Mouse (Mus musculus): ENCODE results near the gene Mrgprb4. TPM values are rescaled to one million over a fixed set of nuclear protein-coding genes. Genes with fewer than 3 reads are reported as not detected.

Mrgprb4 gene
- not detected in 2 replicates for polyA plus RNA-seq (2014; fragmentation: Nextera tagmentation; extraction: Ambion mirVana)

DNA sequence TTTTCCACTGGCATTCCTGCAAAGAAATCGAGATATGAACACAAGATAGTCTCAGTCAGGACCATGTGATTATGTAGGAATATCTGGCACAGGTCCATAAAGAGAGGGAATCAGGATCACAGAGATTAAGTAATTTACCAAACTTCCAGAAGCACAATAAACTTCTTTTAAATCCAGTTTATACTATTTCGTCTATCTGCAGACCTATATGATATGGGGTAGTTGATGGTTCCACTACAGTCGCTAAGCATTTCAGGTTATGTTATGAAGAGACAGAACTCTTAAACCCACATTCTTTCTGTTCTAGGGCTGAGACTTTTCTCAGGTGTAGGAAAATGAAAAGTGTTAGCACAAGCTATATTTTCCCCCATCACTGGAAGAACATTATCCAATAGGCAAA, at the start of gene Mrgprb4:
Gene Mrgprb4 (minus strand): TSS at position 101 of the 400 bp plus-strand sequence.
- Histone ChIP-seq H3K4me2 (ENCODE audit: low read length) (no peak within 1 kb of the TSS), H3K9ac (ENCODE audit: low read length) (no peak within 1 kb of the TSS), H3K4me3 (ENCODE audit: control insufficient read depth in 1 of 2, insufficient read depth in 1 of 2, low read depth in 1 of 2, low read length in 2 of 2) (no peak within 1 kb of the TSS), H3K4me1 (ENCODE audit: control insufficient read depth in 2 of 2, insufficient read depth in 2 of 2, low read length in 2 of 2) (no peaks in the 10 kb centered on the region), H3K27ac (replicated peaks in 1 of 2; ENCODE audit: control insufficient read depth in 1 of 2, insufficient read depth in 1 of 2, low read depth in 2 of 2, low read length in 2 of 2) (no peak within 1 kb of the TSS), H3K9me3 (ENCODE audit: control insufficient read depth, low read length) (no peaks in the 10 kb centered on the region; the same call in 1 of the 2 replicates), H3K36me3 (ENCODE audit: control insufficient read depth, insufficient read depth, low read length) (no peaks in the 10 kb centered on the region), H3K27me3 (ENCODE audit: control insufficient read depth, insufficient read depth, low read length) (no peaks in the 10 kb centered on the region)
- no peak for ATAC-seq (ENCODE audit: insufficient number of reproducible peaks, insufficient read depth, low FRiP score, low read depth)
- 83% methylated on average over 3 of the region's 3 CpGs for WGBS

- Histone ChIP-seq H3K9ac (ENCODE audit: low read length) (no peak overlapping the region), H3K27me3 (ENCODE audit: control insufficient read depth, insufficient read depth, low read length) (no peaks in the 10 kb centered on the region), H3K4me3 (ENCODE audit: control insufficient read depth in 1 of 2, insufficient read depth in 1 of 2, low read depth in 1 of 2, low read length in 2 of 2) (no peak overlapping the region), H3K4me2 (ENCODE audit: low read length) (no peak overlapping the region), H3K36me3 (ENCODE audit: control insufficient read depth, insufficient read depth, low read length) (no peaks in the 10 kb centered on the region), H3K9me3 (ENCODE audit: control insufficient read depth, low read length) (0 out of 2 replicates have a peak, but pooled peaks cover 3% of the 10 kb centered on the region), H3K4me1 (ENCODE audit: control insufficient read depth in 2 of 2, insufficient read depth in 2 of 2, low read length in 2 of 2) (no peaks in the 10 kb centered on the region), H3K27ac (replicated peaks in 1 of 2; ENCODE audit: control insufficient read depth in 1 of 2, insufficient read depth in 1 of 2, low read depth in 2 of 2, low read length in 2 of 2) (no peak overlapping the region)
- ATAC-seq (ENCODE audit: insufficient number of reproducible peaks, insufficient read depth, low FRiP score, low read depth), result no peak
Measured at GRCm38 (mm10) chr7:48226114-48226513, 27.0 kb upstream of the Mrgprb4 start.

DNA sequence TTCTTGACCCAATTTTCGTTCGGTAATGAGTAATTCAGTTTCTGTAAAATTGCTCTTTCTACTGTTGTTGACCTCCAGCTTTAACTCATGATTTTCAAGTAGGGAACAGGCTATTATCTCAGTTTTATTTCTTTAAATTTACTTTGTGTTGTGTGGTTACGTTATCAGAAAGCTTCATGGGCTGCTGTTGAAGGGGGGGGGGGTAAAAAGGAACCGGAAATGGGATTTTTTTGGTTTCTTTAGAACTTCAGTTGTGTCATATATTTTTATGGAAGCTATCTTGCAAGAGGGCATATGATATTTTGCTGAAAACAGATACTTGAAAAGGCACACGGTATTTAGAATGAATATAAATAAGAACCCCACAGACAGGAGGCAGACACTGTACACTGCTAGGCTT, 26.0 kb upstream of the Mrgprb4 start:
- Histone ChIP-seq H3K27ac (replicated peaks in 1 of 2; ENCODE audit: control insufficient read depth in 1 of 2, insufficient read depth in 1 of 2, low read depth in 2 of 2, low read length in 2 of 2) (no peak overlapping the region), H3K4me3 (ENCODE audit: control insufficient read depth in 1 of 2, insufficient read depth in 1 of 2, low read depth in 1 of 2, low read length in 2 of 2) (no peak overlapping the region), H3K9ac (ENCODE audit: low read length) (no peak overlapping the region), H3K4me2 (ENCODE audit: low read length) (no peak overlapping the region), H3K36me3 (ENCODE audit: control insufficient read depth, insufficient read depth, low read length) (no peaks in the 10 kb centered on the region), H3K9me3 (ENCODE audit: control insufficient read depth, low read length) (0 out of 2 replicates have a peak, but pooled peaks cover 3% of the 10 kb centered on the region), H3K27me3 (ENCODE audit: control insufficient read depth, insufficient read depth, low read length) (no peaks in the 10 kb centered on the region), H3K4me1 (ENCODE audit: control insufficient read depth in 2 of 2, insufficient read depth in 2 of 2, low read length in 2 of 2) (no peaks in the 10 kb centered on the region)
- no peak for ATAC-seq (ENCODE audit: insufficient number of reproducible peaks, insufficient read depth, low FRiP score, low read depth)
- WGBS, result 70% methylated on average over 5 of the region's 5 CpGs

- no peak within 1 kb of the TSS for H3K4me3 ChIP-seq (ENCODE audit: control insufficient read depth in 1 of 2, insufficient read depth in 1 of 2, low read depth in 1 of 2, low read length in 2 of 2)
- no peak within 1 kb of the TSS for H3K9ac ChIP-seq (ENCODE audit: low read length)
- H3K27me3 ChIP-seq (ENCODE audit: control insufficient read depth, insufficient read depth, low read length), result no peaks in the 10 kb centered on the region
- 67% methylated on average over 2 of the region's 2 CpGs for WGBS
- no peak within 1 kb of the TSS for H3K4me2 ChIP-seq (ENCODE audit: low read length)
- no peak for ATAC-seq (ENCODE audit: insufficient number of reproducible peaks, insufficient read depth, low FRiP score, low read depth)
- no peaks in the 10 kb centered on the region for H3K4me1 ChIP-seq (ENCODE audit: control insufficient read depth in 2 of 2, insufficient read depth in 2 of 2, low read length in 2 of 2)
- H3K36me3 ChIP-seq (ENCODE audit: control insufficient read depth, insufficient read depth, low read length), result no peaks in the 10 kb centered on the region
- no peak within 1 kb of the TSS for H3K27ac ChIP-seq (replicated peaks in 1 of 2; ENCODE audit: control insufficient read depth in 1 of 2, insufficient read depth in 1 of 2, low read depth in 2 of 2, low read length in 2 of 2)
- H3K9me3 ChIP-seq (ENCODE audit: control insufficient read depth, low read length), result no peaks in the 10 kb centered on the region
Measured at GRCm38 (mm10) chr7:48168919-48169318, 30.2 kb downstream of the Mrgprb4 start, which contains the start of gene Mrgprb5. Gene Mrgprb5, minus strand, starts transcription at chr7:48169019.

DNA sequence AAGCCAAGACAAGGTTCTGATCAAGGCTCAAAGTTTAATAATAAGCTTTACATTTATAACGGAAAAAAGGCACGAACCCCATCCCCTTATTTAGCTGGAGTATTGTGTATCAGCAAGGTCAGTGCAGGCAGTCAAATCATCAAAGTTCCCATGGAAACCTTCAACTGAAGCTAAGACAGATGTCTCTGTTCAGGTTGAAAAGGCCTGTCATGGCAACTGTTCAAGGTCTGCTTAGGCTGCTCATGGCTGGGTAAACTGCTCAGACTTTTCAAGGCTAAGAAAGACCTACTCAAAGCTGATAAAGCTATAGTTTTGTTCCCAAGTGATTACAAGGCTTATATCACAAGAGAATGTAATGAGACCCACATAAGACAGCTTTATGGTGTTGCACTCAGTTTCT, 31.6 kb downstream of the Mrgprb4 start:
- Histone ChIP-seq H3K4me1 (ENCODE audit: control insufficient read depth in 2 of 2, insufficient read depth in 2 of 2, low read length in 2 of 2) (no peaks in the 10 kb centered on the region), H3K36me3 (ENCODE audit: control insufficient read depth, insufficient read depth, low read length) (no peaks in the 10 kb centered on the region), H3K9me3 (ENCODE audit: control insufficient read depth, low read length) (no peaks in the 10 kb centered on the region), H3K27ac (replicated peaks in 1 of 2; ENCODE audit: control insufficient read depth in 1 of 2, insufficient read depth in 1 of 2, low read depth in 2 of 2, low read length in 2 of 2) (no peak overlapping the region), H3K9ac (ENCODE audit: low read length) (no peak overlapping the region), H3K4me3 (ENCODE audit: control insufficient read depth in 1 of 2, insufficient read depth in 1 of 2, low read depth in 1 of 2, low read length in 2 of 2) (no peak overlapping the region), H3K27me3 (ENCODE audit: control insufficient read depth, insufficient read depth, low read length) (no peaks in the 10 kb centered on the region), H3K4me2 (ENCODE audit: low read length) (no peak overlapping the region)
- no peak for ATAC-seq (ENCODE audit: insufficient number of reproducible peaks, insufficient read depth, low FRiP score, low read depth)
- 67% methylated on average over 2 of the region's 2 CpGs for WGBS

Other genes with a start within 250 kb of the Mrgprb4 start
- gene Mrgpra4, start 217.2 kb downstream of the Mrgprb4 start, polyA plus RNA-seq (2014; fragmentation: Nextera tagmentation; extraction: Ambion mirVana), result not detected in 2 replicates
- gene Mrgprx1, start 171.7 kb downstream of the Mrgprb4 start, polyA plus RNA-seq (2014; fragmentation: Nextera tagmentation; extraction: Ambion mirVana), result not detected in 2 replicates
- not detected in 2 replicates for gene Mrgprb5, start 30.3 kb downstream of the Mrgprb4 start, polyA plus RNA-seq (2014; fragmentation: Nextera tagmentation; extraction: Ambion mirVana)
- gene Mrgprb8, start 189.2 kb upstream of the Mrgprb4 start, polyA plus RNA-seq (2014; fragmentation: Nextera tagmentation; extraction: Ambion mirVana), result not detected in 2 replicates